Mouse (Mus musculus) heart, adult 2 months (tissue): ENCODE data around the gene Man2c1. TPM values are rescaled to one million over a fixed set of nuclear protein-coding genes. Genes with fewer than 3 reads are reported as not detected.
A peak's percentile ranks its signal among the peaks of the same experiment; 100 is the strongest.

ENCODE experiments used
- DNase-seq, 2 experiments: peaks; one replicate each; pipeline ENCODE4 v3.0.0; 2021
- H3K27ac ChIP-seq: fragments of 200-600 bp; 2 replicates; pipeline ENCODE4 v1.8.1; 2022
- H3K27me3 ChIP-seq: fragments of 200-500 bp; 2 replicates; pipeline ENCODE4 v1.6.1; 2012; ENCODE audit warnings: mild to moderate bottlenecking, low read length, inconsistent platforms, mixed read lengths; ENCODE audit not compliant: control insufficient read depth, insufficient read depth
- H3K36me3 ChIP-seq: fragments of 200-500 bp; 2 replicates; pipeline ENCODE4 v1.6.1; 2012; ENCODE audit warnings: low read length, inconsistent platforms; ENCODE audit not compliant: control insufficient read depth, insufficient read depth
- H3K4me1 ChIP-seq: fragments of 200-500 bp; 2 replicates; pipeline ENCODE4 v1.6.1; 2011; ENCODE audit warnings: low read length; ENCODE audit not compliant: control insufficient read depth, insufficient read depth
- H3K4me3 ChIP-seq: fragments of 200-600 bp; 2 replicates; pipeline ENCODE4 v1.8.1; 2022
- H3K79me2 ChIP-seq: fragments of 200-500 bp; replicated peaks from 2 replicates; pipeline ENCODE4 v1.6.1; 2012; ENCODE audit warnings: mild to moderate bottlenecking, inconsistent platforms, low read length, moderate library complexity, mixed read lengths; ENCODE audit not compliant: control insufficient read depth, insufficient read depth
- H3K9ac ChIP-seq: fragments of 200-500 bp; 2 replicates; pipeline ENCODE4 v1.6.1; 2012; ENCODE audit warnings: low read depth, mild to moderate bottlenecking, control low read depth, inconsistent platforms, low read length, mixed read lengths
- CTCF ChIP-seq: fragments of 200-600 bp; IDR thresholded peaks from 2 replicates; pipeline ENCODE4 v1.8.1; 2022; ENCODE audit warnings: antibody characterized with exemption, mild to moderate bottlenecking, moderate library complexity
- EP300 ChIP-seq: fragments of 200-500 bp; IDR thresholded peaks from 2 replicates; pipeline ENCODE4 v1.6.1; 2011; ENCODE audit warnings: low read depth, low read length, control low read depth; ENCODE audit not compliant: insufficient read depth
- POLR2A ChIP-seq: fragments of 200-500 bp; IDR thresholded peaks from 2 replicates; pipeline ENCODE4 v1.6.1; 2011; ENCODE audit warnings: mild to moderate bottlenecking, low read depth, low read length, control low read depth; ENCODE audit not compliant: insufficient read depth
- WGBS: fragments of 180-500 bp; shearing (Covaris S2); methylation state at CpG from one replicate; pipeline ENCODE4 v1.1.7; 2018; 5-methylcytosine and 5-hydroxymethylcytosine counted together
- intact Hi-C: fragments of 180-260 bp; cut with DNase I; formaldehyde crosslinking; loops from one replicate; pipeline ENCODE4 v1.15.1; 2025
- polyA plus RNA-seq: library from polyadenylated mRNA; depleted of rRNA; stranded (reverse); fragments of >200 nt; gene quantifications from 2 replicates; pipeline ENCODE4 v1.2.3, GENCODE M21; 2012; rRNA removed
- total RNA-seq, 2 experiments: library from RNA; stranded (reverse); gene quantifications; 2 replicates each; pipeline ENCODE4 v1.2.3; 2021

Man2c1 gene
- total and polyA plus RNA-seq, 3 experiments, result 44.1 to 128 (median 47.6) TPM

DNA sequence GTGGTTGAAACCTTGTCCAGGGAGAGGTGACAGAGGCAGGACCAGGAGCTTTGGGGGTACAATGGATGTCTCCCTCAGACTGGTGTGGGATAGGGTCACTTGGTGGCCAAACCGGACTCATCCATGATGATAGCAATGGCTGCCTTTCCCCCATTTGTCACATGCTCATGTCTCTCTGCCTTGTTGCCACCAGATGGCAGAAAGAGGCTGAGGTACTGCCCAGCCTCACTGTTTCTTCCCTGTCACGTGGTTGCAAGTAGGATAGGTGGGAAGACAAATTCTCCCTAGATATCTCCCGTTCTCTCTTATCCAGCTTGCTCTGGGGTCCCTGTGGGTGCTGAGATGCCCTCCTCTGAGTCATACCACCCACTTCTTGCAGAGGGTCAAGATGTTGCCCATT is 32.0 kb downstream of the Man2c1 start:
- H3K36me3 ChIP-seq, result no peaks in the 10 kb centered on the region
- no peak overlapping the region for H3K9ac ChIP-seq
- no peak overlapping the region for H3K4me3 ChIP-seq
- no peak for DNase-seq
- TF ChIP-seq POLR2A, result no peak
- no peak for TF ChIP-seq EP300
- peak; percentile 40 for TF ChIP-seq CTCF
- H3K79me2 ChIP-seq, result no peaks in the 10 kb centered on the region
- WGBS, result 7% methylated on average over 3 of the region's 3 CpGs
- no peaks in the 10 kb centered on the region for H3K27me3 ChIP-seq
- intact Hi-C loops, result no loop called here
- H3K4me1 ChIP-seq, result peaks cover 1% of the 10 kb centered on the region; the same call in 1 of the 2 replicates
- H3K27ac ChIP-seq, result no peak overlapping the region

DNA sequence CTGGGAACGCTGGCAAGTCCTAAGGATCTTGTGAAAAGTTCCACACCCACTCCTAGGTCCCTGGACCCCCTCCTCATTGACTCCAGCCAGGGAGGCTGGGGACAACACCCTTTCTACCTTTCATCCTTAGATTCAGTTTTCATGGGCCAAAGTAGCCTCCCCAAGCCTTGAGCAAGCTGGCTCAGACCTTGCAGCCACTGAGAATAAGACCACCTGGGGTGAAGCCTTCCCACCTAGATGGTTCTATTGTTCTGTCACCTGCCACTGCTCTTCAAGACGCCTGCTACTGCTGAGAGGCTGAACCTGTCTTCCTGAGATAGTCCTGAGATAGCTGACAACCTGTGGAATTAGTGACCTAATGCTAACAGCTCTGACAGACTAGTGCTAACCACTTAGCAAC is 32.6 kb downstream of the Man2c1 start:
- Histone ChIP-seq H3K27ac (no peak overlapping the region), H3K36me3 (no peaks in the 10 kb centered on the region), H3K9ac (no peak overlapping the region), H3K27me3 (no peaks in the 10 kb centered on the region), H3K4me3 (no peak overlapping the region), H3K4me1 (no peaks in the 10 kb centered on the region), H3K79me2 (no peaks in the 10 kb centered on the region)
- 30% methylated on average over 2 of the region's 2 CpGs for WGBS
- DNase-seq, result no peak
- no peak for TF ChIP-seq CTCF
- no peak for TF ChIP-seq POLR2A
- no peak for TF ChIP-seq EP300
- intact Hi-C loops, result no loop called here

DNA sequence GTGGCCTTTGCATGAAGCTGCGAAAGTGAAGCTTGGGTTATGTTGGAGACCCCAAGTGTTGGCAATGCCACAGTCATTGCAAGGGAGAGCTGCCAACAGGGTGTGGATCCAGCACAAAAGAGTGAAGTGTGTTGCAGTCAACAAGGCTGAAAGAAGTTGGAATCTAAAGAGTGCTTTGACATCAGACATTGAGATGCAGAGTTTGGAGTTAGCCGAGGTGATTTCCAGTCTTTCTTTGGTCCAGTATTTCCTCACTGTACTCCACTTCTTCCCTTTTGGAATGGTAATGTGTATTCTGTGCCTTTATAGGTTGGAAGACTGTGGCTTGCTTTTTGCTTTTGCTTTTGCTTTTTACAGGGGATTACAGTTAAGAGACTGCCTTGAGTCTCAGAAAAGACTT is 35.7 kb downstream of the Man2c1 start:
- TF ChIP-seq EP300 (no peak), POLR2A (no peak), CTCF (no peak)
- Histone ChIP-seq H3K79me2 (no peaks in the 10 kb centered on the region), H3K27me3 (no peaks in the 10 kb centered on the region), H3K9ac (no peak overlapping the region), H3K27ac (no peak overlapping the region), H3K4me3 (no peak overlapping the region), H3K4me1 (no peaks in the 10 kb centered on the region), H3K36me3 (no peaks in the 10 kb centered on the region)
- 76% methylated on average over 2 of the region's 2 CpGs for WGBS
- intact Hi-C loops, result no loop called here
- DNase-seq, result no peak

DNA sequence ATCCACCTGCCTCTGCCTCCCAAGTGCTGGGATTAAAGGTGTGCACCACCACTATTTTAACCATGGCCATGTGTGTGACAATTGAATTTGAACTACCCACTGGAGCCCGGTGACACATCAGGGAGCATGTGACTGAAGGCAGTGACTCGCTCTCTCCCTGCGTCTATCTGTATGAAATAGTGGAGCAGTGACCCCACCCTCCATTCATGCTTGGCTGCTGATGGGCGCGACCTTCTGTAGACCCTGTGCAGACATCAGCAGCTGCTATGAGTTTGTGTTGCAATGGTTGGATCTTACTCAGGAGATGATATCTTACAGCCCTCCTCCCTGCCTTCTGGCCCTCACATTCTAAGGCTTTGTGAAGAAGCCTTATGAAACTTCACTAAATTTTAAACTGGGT is 37.9 kb downstream of the Man2c1 start:
- no peak for DNase-seq
- WGBS, result 65% methylated on average over 5 of the region's 5 CpGs
- intact Hi-C loops, result no loop called here

More for the DNA sequence above, 37.9 kb downstream of the Man2c1 start:
- no peaks in the 10 kb centered on the region for H3K79me2 ChIP-seq
- no peaks in the 10 kb centered on the region for H3K27me3 ChIP-seq
- H3K4me1 ChIP-seq, result no peaks in the 10 kb centered on the region
- no peak overlapping the region for H3K4me3 ChIP-seq
- no peak overlapping the region for H3K27ac ChIP-seq
- TF ChIP-seq POLR2A, result no peak
- no peak for TF ChIP-seq CTCF
- no peak for TF ChIP-seq EP300
- no peaks in the 10 kb centered on the region for H3K36me3 ChIP-seq
- no peak overlapping the region for H3K9ac ChIP-seq

Other genes starting within 250 kb of the Man2c1 start
- 10 to 100 TPM in 1 of 2 experiments, 1 to 10 TPM in 1; 6.7 to 10.0 TPM for gene Snx33, start 202.3 kb upstream of the Man2c1 start, total RNA-seq
- 7.8 and 8.8 TPM in 2 replicates for gene Snx33, start 202.3 kb upstream of the Man2c1 start, polyA plus RNA-seq
- gene Imp3, start 193.2 kb upstream of the Man2c1 start, total RNA-seq, result 10 to 100 TPM; 54.0 to 63.3 TPM
- 75.6 and 87.1 TPM in 2 replicates for gene Imp3, start 193.2 kb upstream of the Man2c1 start, polyA plus RNA-seq
- 10 to 100 TPM in 1 of 2 experiments, 1 to 10 TPM in 1; 9.3 to 10.2 TPM for gene Snupn, start 179.8 kb upstream of the Man2c1 start, total RNA-seq
- gene Snupn, start 179.8 kb upstream of the Man2c1 start, polyA plus RNA-seq, result 5.7 and 9.5 TPM in 2 replicates
- 1 to 10 TPM; 8.2 to 9.5 TPM for gene Ptpn9, start 135.8 kb upstream of the Man2c1 start, total RNA-seq
- gene Ptpn9, start 135.8 kb upstream of the Man2c1 start, polyA plus RNA-seq, result 7.5 and 13.6 TPM in 2 replicates
- gene Sin3a, start 58.6 kb upstream of the Man2c1 start, total RNA-seq, result 10 to 100 TPM; 22.4 to 28.7 TPM
- 50.5 and 52.0 TPM in 2 replicates for gene Sin3a, start 58.6 kb upstream of the Man2c1 start, polyA plus RNA-seq
- gene Neil1, start 17.6 kb downstream of the Man2c1 start, total RNA-seq, result 1 to 10 TPM; 5.4 to 5.9 TPM
- 8.0 and 8.2 TPM in 2 replicates for gene Neil1, start 17.6 kb downstream of the Man2c1 start, polyA plus RNA-seq
- 10 to 100 TPM; 28.2 to 30.1 TPM for gene Commd4, start 27.6 kb downstream of the Man2c1 start, total RNA-seq
- 53.5 and 58.0 TPM in 2 replicates for gene Commd4, start 27.6 kb downstream of the Man2c1 start, polyA plus RNA-seq
- not detected for gene Trcg1, start 105.9 kb downstream of the Man2c1 start, total RNA-seq
- gene Trcg1, start 105.9 kb downstream of the Man2c1 start, polyA plus RNA-seq, result not detected in 2 replicates
- 10 to 100 TPM in 1 of 2 experiments, 1 to 10 TPM in 1; 8.6 to 11.8 TPM for gene 1700017B05Rik, start 131.9 kb downstream of the Man2c1 start, total RNA-seq
- 6.1 and 6.5 TPM in 2 replicates for gene 1700017B05Rik, start 131.9 kb downstream of the Man2c1 start, polyA plus RNA-seq